Mouse (Mus musculus) small intestine, adult 2 months (tissue): ENCODE data around the gene R3hdm2.

Experiments used
- CTCF ChIP-seq: fragments of 200-500 bp; IDR thresholded peaks from 2 replicates; pipeline ENCODE4 v1.5.1; 2012; ENCODE audit warnings: low read depth, mild to moderate bottlenecking, control low read depth, inconsistent platforms, low read length, moderate library complexity, mixed read lengths; ENCODE audit not compliant: insufficient replicate concordance, insufficient read length; ENCODE audit errors: extremely low read depth
- POLR2A ChIP-seq: fragments of 200-500 bp; IDR thresholded peaks from 2 replicates; pipeline ENCODE4 v1.6.1; 2012; ENCODE audit warnings: low read depth, mild to moderate bottlenecking, control low read depth, inconsistent platforms, low read length, moderate library complexity

DNA sequence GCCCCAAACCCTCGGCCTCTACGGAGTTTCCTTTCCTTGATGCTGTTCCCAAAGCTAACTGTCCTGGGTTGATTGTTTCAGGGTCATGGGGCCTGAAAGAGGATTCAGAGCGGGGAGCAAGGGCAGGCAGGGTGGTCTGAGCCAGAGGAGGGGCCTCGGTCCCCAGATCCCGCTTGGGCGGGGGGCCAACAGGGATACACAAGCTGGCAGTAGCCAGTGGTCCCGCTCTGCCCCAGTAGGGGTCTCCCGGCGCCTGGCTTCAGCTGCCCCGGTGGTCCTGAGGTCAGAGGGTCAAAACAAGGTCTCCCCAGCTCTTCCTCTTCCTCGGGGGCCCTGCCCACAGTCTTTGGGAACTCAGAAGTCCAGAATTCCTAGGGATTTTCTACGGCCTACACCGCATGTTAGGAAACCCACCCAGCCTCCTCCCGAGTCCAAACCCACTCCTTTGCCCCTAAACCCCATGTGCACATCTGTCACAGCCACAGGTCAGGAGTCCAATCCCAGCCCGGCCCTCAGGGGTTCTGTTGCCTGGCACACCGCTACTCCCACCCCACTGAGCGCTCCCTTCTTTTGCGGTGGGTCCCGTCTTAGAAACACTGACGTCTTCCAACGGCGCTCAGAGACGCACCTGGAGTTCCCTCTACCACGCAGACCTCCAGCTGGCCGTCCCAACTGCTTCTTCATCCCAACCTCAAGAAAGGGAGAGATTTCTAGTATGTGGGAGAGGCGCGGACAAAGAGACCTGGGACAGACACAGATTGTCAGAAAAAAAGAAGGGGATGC, 39.4 kb upstream of the R3hdm2 start:
- TF ChIP-seq POLR2A = no peak
- no peak for TF ChIP-seq CTCF
